Mouse (Mus musculus): Measurements from ENCODE around the gene Nrxn1.

- no peak for TF ChIP-seq HCFC1 (IDR thresholded peaks at IDR 0.05; ENCODE audit: borderline replicate concordance, insufficient read depth, low read length)
- no peak for TF ChIP-seq CHD2 (IDR thresholded peaks at IDR 0.05; ENCODE audit: low read depth, low read length)
- no peak for TF ChIP-seq ZNF384 (IDR thresholded peaks at IDR 0.05; ENCODE audit: low read depth, low read length)
- TF ChIP-seq MAFK (IDR thresholded peaks at IDR 0.05; ENCODE audit: insufficient read depth, low read depth, low read length), result no peak
- no peak for TF ChIP-seq ZC3H11A (IDR thresholded peaks at IDR 0.05; ENCODE audit: borderline replicate concordance, low read depth, low read length)
These were observed 997.9 kb downstream of the Nrxn1 start for GRCm38 (mm10) chr17:90094999-90095398.

Measured in ES-E14 (cell line).